In the genomic region with DNA sequence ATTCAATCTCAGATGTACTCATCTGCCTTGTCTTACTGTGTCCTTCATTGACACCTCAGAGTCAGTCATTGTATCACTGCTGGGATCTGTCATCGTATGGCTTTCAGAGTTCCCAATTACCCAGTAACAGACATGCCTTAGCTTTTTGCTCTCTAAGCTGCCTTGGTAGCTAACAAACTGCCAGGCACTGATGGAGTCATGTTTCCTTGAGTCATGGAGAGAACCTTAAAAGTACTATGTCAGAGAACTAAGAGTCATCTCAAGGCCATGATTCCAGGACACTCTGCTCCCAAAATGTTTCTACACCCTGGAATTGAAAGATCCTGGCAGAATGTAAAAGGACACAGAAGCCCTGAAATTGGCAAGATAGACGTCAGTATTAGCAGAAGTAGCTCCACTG, we compare ENCODE assay signal across 15 mouse cellular contexts. TPM values are rescaled to one million over a fixed set of nuclear protein-coding genes. Genes with fewer than 3 reads are reported as not detected.
DNase-seq lines count a peak whose midpoint lies in the region.
"Had no signal": no experiment of that assay in that cellular context is flagged by ENCODE, and none has a peak within 500 bp of the region (broad histone marks: within the 10 kb centered on the region; RNA-seq: fewer than 3 reads in every experiment).

No protein-coding gene starts in this region.

- peak; percentile 43 for DNase-seq in adrenal gland, adult 2 months
- DNase-seq in adrenal gland, postnatal 4 days (ENCODE audit: low spot score in 2 of 2): no peak
- peak; percentile 51 for DNase-seq in heart, adult 11 months
- no peak for DNase-seq in heart, adult 8-10 months (ENCODE audit: low spot score)
- DNase-seq in adrenal gland, postnatal 25 days: peak; percentile 15
- no peak for DNase-seq in ovary, postnatal 10 days (ENCODE audit: low spot score)
- no peak for DNase-seq in left cerebral cortex, postnatal 25 days (ENCODE audit: low spot score in 2 of 2)
- DNase-seq: cerebellum, adult 11-12 months; cerebellum, adult 2 months; cerebellum, adult 9-10 months; cerebellum, postnatal 10 days; cerebellum, postnatal 25 days had no signal

- intact Hi-C loops in left cerebral cortex, postnatal 25 days (cut with DNase I): no loop called here

RNA-seq across cellular contexts. Expression of a gene that starts 37.5 kb away (rescaled TPM):
- 1 to 10 TPM; 2.9 to 3.3 TPM for total RNA-seq in adrenal gland, adult 2 months (2021)
- 0.35 and 0.57 TPM in 2 replicates for polyA plus RNA-seq in adrenal gland, adult 2 months (2012; rRNA removed)
- 10 to 100 TPM in 1 of 2 experiments, 1 to 10 TPM in 1; 6.7 to 10.3 TPM for total RNA-seq in adrenal gland, postnatal 4 days (2021)
- under 1 TPM in 1 of 4 experiments, not detected in 3; 0.14 TPM for total RNA-seq in heart, adult 8-10 months (2022)
- 2.1 and 5.0 TPM in 2 replicates for total RNA-seq in adrenal gland, postnatal 25 days (2021)
- under 1 TPM; 0.48 to 0.60 TPM for total RNA-seq in left cerebral cortex, postnatal 25 days (2021)
- total RNA-seq: ES-E14, MEL had no signal
- polyA plus RNA-seq: C2C12 had no signal

Comparison
In these comparisons a context has a peak if more than half of its experiments do, and no peak if none do; other contexts are left out.
1. DNase-seq: peak in adrenal gland, adult 2 months (single experiment), heart, adult 11 months (single experiment) and adrenal gland, postnatal 25 days (single experiment); none in adrenal gland, postnatal 4 days (0 of 2), heart, adult 8-10 months (single experiment), ovary, postnatal 10 days (single experiment) and left cerebral cortex, postnatal 25 days (0 of 2).